In genomic region chr7:103860855-103861254, GRCm38 (mm10) we compare ENCODE assay signal across 9 mouse cellular contexts. TPM values are rescaled to one million over a fixed set of nuclear protein-coding genes. Genes with fewer than 3 reads are reported as not detected.
DNase-seq lines count a peak whose midpoint lies in the region; ATAC-seq and TF ChIP-seq lines count a peak whose summit lies in the region.
"Had no signal": no experiment of that assay in that cellular context is flagged by ENCODE, and none has a peak within 500 bp of the region (broad histone marks: within the 10 kb centered on the region; RNA-seq: fewer than 3 reads in every experiment).

No protein-coding gene starts in this region.

- TF ChIP-seq CTCF in brain, embryonic 14.5 days (IDR thresholded peaks at IDR 0.05; ENCODE audit: borderline replicate concordance, extremely low read depth, insufficient read depth, insufficient read length) = no peak

- 46% methylated on average over 1 of the region's 1 CpGs for WGBS in forebrain, embryonic 10.5 days
- WGBS in forebrain, embryonic 16.5 days = 64% methylated on average over 1 of the region's 1 CpGs
- WGBS in heart, embryonic 15.5 days = 31% methylated on average over 1 of the region's 1 CpGs

- no peak overlapping the region for H3K4me3 ChIP-seq in forebrain, embryonic 10.5 days
- no peak overlapping the region for H3K4me3 ChIP-seq in forebrain, embryonic 16.5 days (replicated peaks; ENCODE audit: low read length)
- no peak overlapping the region for H3K4me3 ChIP-seq in heart, embryonic 15.5 days
- H3K4me3 ChIP-seq: limb, embryonic 12.5 days had no signal

- no peak overlapping the region for H3K4me2 ChIP-seq in forebrain, embryonic 16.5 days (ENCODE audit: low read length)
- H3K4me2 ChIP-seq in heart, embryonic 15.5 days = no peak overlapping the region
- H3K4me2 ChIP-seq: limb, embryonic 12.5 days had no signal

- DNase-seq in forebrain, embryonic 10.5 days (ENCODE audit: extremely low spot score, low spot score) = peak; percentile 23
- DNase-seq in 3T3-L1 (ENCODE audit: low read depth, low spot score) = peak; percentile 92
- peak; percentile 8 for DNase-seq in brain, embryonic 14.5 days (ENCODE audit: low read depth)
- no peak for DNase-seq in layer of hippocampus, adult 8-10 months (ENCODE audit: low spot score in 2 of 2)
- DNase-seq in layer of hippocampus, postnatal 36 days = no peak

- no peaks in the 10 kb centered on the region for H3K9me3 ChIP-seq in forebrain, embryonic 10.5 days
- H3K9me3 ChIP-seq in forebrain, embryonic 16.5 days (ENCODE audit: control insufficient read depth, low read length) = no peaks in the 10 kb centered on the region
- H3K9me3 ChIP-seq in heart, embryonic 15.5 days (replicated peaks) = no peaks in the 10 kb centered on the region
- H3K9me3 ChIP-seq: limb, embryonic 12.5 days had no signal

- H3K27ac ChIP-seq in forebrain, embryonic 10.5 days = no peak overlapping the region
- H3K27ac ChIP-seq in forebrain, embryonic 16.5 days (ENCODE audit: low read length) = no peak overlapping the region
- no peak overlapping the region for H3K27ac ChIP-seq in heart, embryonic 15.5 days
- H3K27ac ChIP-seq: limb, embryonic 12.5 days had no signal

- no peak for ATAC-seq in forebrain, embryonic 16.5 days
- ATAC-seq in heart, embryonic 15.5 days (replicated peaks; ENCODE audit: insufficient number of reproducible peaks, insufficient read depth, low FRiP score, low read depth) = peak; percentile 84; the same call in 1 of the 2 replicates
- peak; percentile 86 for ATAC-seq in megakaryocyte progenitor cell, adult 5-6 weeks (replicated peaks; ENCODE audit: poor library complexity)

- no peaks in the 10 kb centered on the region for H3K36me3 ChIP-seq in forebrain, embryonic 10.5 days (replicated peaks)
- no peaks in the 10 kb centered on the region for H3K36me3 ChIP-seq in forebrain, embryonic 16.5 days (ENCODE audit: control insufficient read depth, insufficient read depth)
- no peaks in the 10 kb centered on the region for H3K36me3 ChIP-seq in heart, embryonic 15.5 days
- H3K36me3 ChIP-seq: limb, embryonic 12.5 days had no signal

- no peaks in the 10 kb centered on the region for H3K4me1 ChIP-seq in forebrain, embryonic 10.5 days
- no peaks in the 10 kb centered on the region for H3K4me1 ChIP-seq in forebrain, embryonic 16.5 days (replicated peaks; ENCODE audit: control insufficient read depth, insufficient read depth, low read length)
- H3K4me1 ChIP-seq in heart, embryonic 15.5 days (replicated peaks) = no peaks in the 10 kb centered on the region
- H3K4me1 ChIP-seq: limb, embryonic 12.5 days had no signal

- no peaks in the 10 kb centered on the region for H3K27me3 ChIP-seq in forebrain, embryonic 10.5 days (ENCODE audit: poor library complexity, severe bottlenecking)
- no peaks in the 10 kb centered on the region for H3K27me3 ChIP-seq in forebrain, embryonic 16.5 days (replicated peaks; ENCODE audit: control insufficient read depth, insufficient read depth, low read length)
- no peaks in the 10 kb centered on the region for H3K27me3 ChIP-seq in heart, embryonic 15.5 days
- H3K27me3 ChIP-seq: limb, embryonic 12.5 days had no signal

- no peak overlapping the region for H3K9ac ChIP-seq in forebrain, embryonic 16.5 days (replicated peaks; ENCODE audit: low read depth, low read length)
- no peak overlapping the region for H3K9ac ChIP-seq in heart, embryonic 15.5 days
- H3K9ac ChIP-seq: limb, embryonic 12.5 days had no signal

- no peak for TF ChIP-seq POLR2A in brain, embryonic 14.5 days (IDR thresholded peaks at IDR 0.05; ENCODE audit: borderline replicate concordance, extremely low read depth, insufficient read depth, insufficient read length, poor library complexity, severe bottlenecking)

RNA-seq across cellular contexts. Expression of gene Hbb-y, which starts 7.8 kb away (rescaled TPM):
- polyA plus RNA-seq in forebrain, embryonic 10.5 days (2016; fragmentation: Nextera tagmentation; extraction: Ambion mirVana) = 8,184 and 11,241 TPM in 2 replicates
- 24.4 and 25.7 TPM in 2 replicates for polyA plus RNA-seq in forebrain, embryonic 16.5 days (2015; fragmentation: Nextera tagmentation; extraction: Ambion mirVana)
- polyA plus RNA-seq in brain, embryonic 14.5 days (2012; rRNA removed) = 331 and 571 TPM in 2 replicates
- polyA plus RNA-seq in heart, embryonic 15.5 days (2015; fragmentation: Nextera tagmentation; extraction: Ambion mirVana) = 765 and 1,617 TPM in 2 replicates
- total RNA-seq in megakaryocyte progenitor cell, adult 5-6 weeks (2015) = not detected in 2 replicates
- total RNA-seq in megakaryocyte progenitor cell, adult 5-6 weeks (2017) = not detected in 2 replicates
- not detected for total RNA-seq in layer of hippocampus, adult 8-10 months (2022)
- not detected for total RNA-seq in layer of hippocampus, postnatal 36 days (2021)

RNA-seq across cellular contexts. Expression of gene Hbb-bh1, which starts 17.9 kb away (rescaled TPM):
- 4,104 and 5,437 TPM in 2 replicates for polyA plus RNA-seq in forebrain, embryonic 10.5 days (2016; fragmentation: Nextera tagmentation; extraction: Ambion mirVana)
- polyA plus RNA-seq in forebrain, embryonic 16.5 days (2015; fragmentation: Nextera tagmentation; extraction: Ambion mirVana) = 0.43 TPM in 1 of 2 replicates, not detected in the other
- polyA plus RNA-seq in brain, embryonic 14.5 days (2012; rRNA removed) = 4.5 and 6.0 TPM in 2 replicates
- polyA plus RNA-seq in heart, embryonic 15.5 days (2015; fragmentation: Nextera tagmentation; extraction: Ambion mirVana) = 7.6 and 12.8 TPM in 2 replicates
- not detected in 2 replicates for total RNA-seq in megakaryocyte progenitor cell, adult 5-6 weeks (2015)
- total RNA-seq in megakaryocyte progenitor cell, adult 5-6 weeks (2017) = not detected in 2 replicates
- total RNA-seq in layer of hippocampus, adult 8-10 months (2022) = not detected
- not detected for total RNA-seq in layer of hippocampus, postnatal 36 days (2021)

RNA-seq across cellular contexts. Expression of gene Hbb-bh2, which starts 20.5 kb away (rescaled TPM):
- polyA plus RNA-seq in forebrain, embryonic 10.5 days (2016; fragmentation: Nextera tagmentation; extraction: Ambion mirVana) = 0.37 and 0.52 TPM in 2 replicates
- polyA plus RNA-seq in forebrain, embryonic 16.5 days (2015; fragmentation: Nextera tagmentation; extraction: Ambion mirVana) = not detected in 2 replicates
- not detected in 2 replicates for polyA plus RNA-seq in brain, embryonic 14.5 days (2012; rRNA removed)
- polyA plus RNA-seq in heart, embryonic 15.5 days (2015; fragmentation: Nextera tagmentation; extraction: Ambion mirVana) = not detected in 2 replicates
- not detected in 2 replicates for total RNA-seq in megakaryocyte progenitor cell, adult 5-6 weeks (2015)
- not detected in 2 replicates for total RNA-seq in megakaryocyte progenitor cell, adult 5-6 weeks (2017)
- not detected for total RNA-seq in layer of hippocampus, adult 8-10 months (2022)
- total RNA-seq in layer of hippocampus, postnatal 36 days (2021) = not detected
- polyA plus RNA-seq: limb, embryonic 12.5 days had no signal

RNA-seq across cellular contexts. Expression of gene Olfr66, which starts 25.2 kb away (rescaled TPM):
- polyA plus RNA-seq in forebrain, embryonic 10.5 days (2016; fragmentation: Nextera tagmentation; extraction: Ambion mirVana) = not detected in 2 replicates
- not detected in 2 replicates for polyA plus RNA-seq in forebrain, embryonic 16.5 days (2015; fragmentation: Nextera tagmentation; extraction: Ambion mirVana)
- polyA plus RNA-seq in brain, embryonic 14.5 days (2012; rRNA removed) = not detected in 2 replicates
- polyA plus RNA-seq in heart, embryonic 15.5 days (2015; fragmentation: Nextera tagmentation; extraction: Ambion mirVana) = not detected in 2 replicates
- total RNA-seq in megakaryocyte progenitor cell, adult 5-6 weeks (2015) = not detected in 2 replicates
- not detected in 2 replicates for total RNA-seq in megakaryocyte progenitor cell, adult 5-6 weeks (2017)
- total RNA-seq in layer of hippocampus, adult 8-10 months (2022) = not detected
- total RNA-seq in layer of hippocampus, postnatal 36 days (2021) = not detected
- polyA plus RNA-seq: limb, embryonic 12.5 days had no signal

RNA-seq across cellular contexts. Expression of gene Hbb-bs, which starts 33.0 kb away (rescaled TPM):
- 80.0 and 102 TPM in 2 replicates for polyA plus RNA-seq in forebrain, embryonic 10.5 days (2016; fragmentation: Nextera tagmentation; extraction: Ambion mirVana)
- 3,869 and 4,747 TPM in 2 replicates for polyA plus RNA-seq in forebrain, embryonic 16.5 days (2015; fragmentation: Nextera tagmentation; extraction: Ambion mirVana)
- polyA plus RNA-seq in brain, embryonic 14.5 days (2012; rRNA removed) = 4,622 and 5,050 TPM in 2 replicates
- 40,231 and 44,289 TPM in 2 replicates for polyA plus RNA-seq in heart, embryonic 15.5 days (2015; fragmentation: Nextera tagmentation; extraction: Ambion mirVana)
- total RNA-seq in megakaryocyte progenitor cell, adult 5-6 weeks (2015) = 25.1 and 66.9 TPM in 2 replicates
- 7.5 and 24.0 TPM in 2 replicates for total RNA-seq in megakaryocyte progenitor cell, adult 5-6 weeks (2017)
- total RNA-seq in layer of hippocampus, adult 8-10 months (2022) = 100 to 1,000 TPM; 155 to 350 (median 222) TPM
- total RNA-seq in layer of hippocampus, postnatal 36 days (2021) = 100 to 1,000 TPM; 247 to 439 TPM

Comparison
In these comparisons a context has a peak if more than half of its experiments do, and no peak if none do; other contexts are left out.
1. RNA of gene Hbb-y, which starts 7.8 kb away (polyA plus RNA-seq): 8,184 to 11,241 TPM in forebrain, embryonic 10.5 days, 765 to 1,617 TPM in heart, embryonic 15.5 days and 331 to 571 TPM in brain, embryonic 14.5 days; 24.4 to 25.7 TPM in forebrain, embryonic 16.5 days; every median in the first group is over 10 times any median in the second.
2. RNA of gene Hbb-bh1, which starts 17.9 kb away (polyA plus RNA-seq): 4,104 to 5,437 TPM in forebrain, embryonic 10.5 days; 7.6 to 12.8 TPM in heart, embryonic 15.5 days, 4.5 to 6.0 TPM in brain, embryonic 14.5 days and 0.43 TPM in forebrain, embryonic 16.5 days; every median in the first group is over 100 times any median in the second.
3. DNase-seq: peak in forebrain, embryonic 10.5 days (single experiment), 3T3-L1 (single experiment) and brain, embryonic 14.5 days (single experiment); none in layer of hippocampus, adult 8-10 months (0 of 2) and layer of hippocampus, postnatal 36 days (0 of 2).